Mouse (Mus musculus): Measurements from ENCODE around the gene Sf3a2. TPM values are rescaled to one million over a fixed set of nuclear protein-coding genes. Genes with fewer than 3 reads are reported as not detected.

The Sf3a2 gene
- polyA plus RNA-seq, 1 experiment from 2014 or later = 77.1 TPM

GRCm38 (mm10) chr10:80779565-80779964, 18.4 kb upstream of the Sf3a2 start:
- Histone ChIP-seq H3K36me3 (replicated peaks) (peaks cover 99% of the 10 kb centered on the region), H3K9ac (no peak overlapping the region), H3K4me1 (no peaks in the 10 kb centered on the region), H3K4me2 (no peak overlapping the region), H3K27ac (no peak overlapping the region), H3K4me3 (replicated peaks) (no peak overlapping the region), H3K27me3 (no peaks in the 10 kb centered on the region), H3K9me3 (no peaks in the 10 kb centered on the region)
- ATAC-seq (ENCODE audit: low FRiP score) = no peak

GRCm38 (mm10) chr10:80784302-80784701, 13.7 kb upstream of the Sf3a2 start:
- Histone ChIP-seq H3K9me3 (no peaks in the 10 kb centered on the region), H3K36me3 (replicated peaks) (peaks cover 99% of the 10 kb centered on the region), H3K4me1 (no peaks in the 10 kb centered on the region), H3K4me3 (replicated peaks) (no peak overlapping the region), H3K9ac (no peak overlapping the region), H3K27me3 (no peaks in the 10 kb centered on the region), H3K27ac (no peak overlapping the region), H3K4me2 (no peak overlapping the region)
- no peak for ATAC-seq (ENCODE audit: low FRiP score)
- 97% methylated on average over 2 of the region's 2 CpGs for WGBS

DNA sequence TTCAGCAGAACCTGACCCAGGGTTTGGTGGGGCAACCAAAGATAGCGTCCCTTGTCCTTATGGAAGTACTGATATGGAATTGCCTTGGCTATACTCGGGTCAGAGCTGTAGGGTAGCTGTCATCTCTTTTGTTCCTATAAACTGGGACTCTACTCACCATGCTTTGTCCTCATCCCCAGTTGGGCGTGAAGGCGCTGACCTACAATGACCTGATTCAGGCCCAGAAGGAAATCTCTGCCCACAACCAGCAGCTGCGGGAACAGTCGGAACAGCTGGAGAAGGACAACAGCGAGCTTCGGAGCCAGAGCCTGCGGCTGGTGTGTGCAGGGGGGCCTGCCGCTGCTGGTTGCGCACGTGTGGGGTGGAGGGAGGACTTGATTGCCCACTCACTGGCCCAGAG, 13.1 kb upstream of the Sf3a2 start:
- peaks cover 97% of the 10 kb centered on the region for H3K36me3 ChIP-seq (replicated peaks)
- no peaks in the 10 kb centered on the region for H3K27me3 ChIP-seq
- no peaks in the 10 kb centered on the region for H3K9me3 ChIP-seq
- WGBS = 76% methylated on average over 12 of the region's 12 CpGs
- no peak overlapping the region for H3K4me3 ChIP-seq (replicated peaks)
- no peak overlapping the region for H3K9ac ChIP-seq
- no peak overlapping the region for H3K27ac ChIP-seq
- ATAC-seq (ENCODE audit: low FRiP score) = no peak
- H3K4me2 ChIP-seq = no peak overlapping the region
- no peaks in the 10 kb centered on the region for H3K4me1 ChIP-seq

DNA sequence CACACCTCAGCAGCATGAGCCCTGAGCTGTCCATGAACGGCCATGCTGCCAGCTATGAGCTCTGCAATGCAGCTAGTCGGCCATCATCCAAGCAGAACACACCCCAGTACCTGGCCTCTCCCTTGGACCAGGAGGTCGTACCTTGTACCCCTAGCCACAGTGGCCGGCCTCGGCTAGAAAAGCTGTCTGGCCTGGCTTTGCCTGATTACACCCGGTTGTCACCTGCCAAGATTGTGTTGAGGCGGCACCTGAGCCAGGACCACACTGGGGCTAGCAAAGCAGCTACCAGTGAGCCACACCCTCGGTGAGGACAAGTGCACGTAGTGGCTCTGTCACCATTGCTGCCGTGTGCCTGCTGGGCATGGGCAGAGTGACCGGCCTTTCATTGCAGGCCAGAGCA, 12.0 kb upstream of the Sf3a2 start:
- Histone ChIP-seq H3K9me3 (no peaks in the 10 kb centered on the region), H3K27me3 (no peaks in the 10 kb centered on the region), H3K27ac (no peak overlapping the region), H3K36me3 (replicated peaks) (peaks cover 98% of the 10 kb centered on the region), H3K4me1 (no peaks in the 10 kb centered on the region), H3K4me2 (no peak overlapping the region), H3K4me3 (replicated peaks) (no peak overlapping the region), H3K9ac (no peak overlapping the region)
- no peak for ATAC-seq (ENCODE audit: low FRiP score)
- WGBS = 96% methylated on average over 11 of the region's 11 CpGs

DNA sequence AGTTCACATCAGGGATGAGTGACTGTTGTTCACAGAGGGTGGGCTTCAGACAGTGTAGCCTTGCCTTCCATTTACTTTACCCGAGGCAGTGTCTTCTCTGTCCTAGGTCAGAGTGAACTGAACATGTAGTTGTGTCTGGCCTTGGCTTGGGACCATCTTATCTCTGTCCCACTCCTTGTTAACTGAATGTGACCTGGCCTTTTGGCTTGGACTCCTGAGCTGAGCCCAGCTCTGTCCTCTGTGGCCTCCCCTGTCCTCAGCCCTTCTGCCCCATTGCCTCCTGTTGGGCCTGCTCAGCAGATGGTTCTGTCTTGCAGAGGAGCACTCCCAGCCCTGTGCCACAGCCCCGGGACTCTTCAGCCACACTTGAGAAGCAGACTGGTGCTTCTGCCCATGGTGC, 10.5 kb upstream of the Sf3a2 start:
- Histone ChIP-seq H3K9ac (no peak overlapping the region), H3K4me1 (no peaks in the 10 kb centered on the region), H3K9me3 (no peaks in the 10 kb centered on the region), H3K36me3 (replicated peaks) (peaks cover 98% of the 10 kb centered on the region), H3K4me3 (replicated peaks) (no peak overlapping the region), H3K27me3 (no peaks in the 10 kb centered on the region), H3K4me2 (no peak overlapping the region), H3K27ac (no peak overlapping the region)
- ATAC-seq (ENCODE audit: low FRiP score) = no peak
- 87% methylated on average over 2 of the region's 2 CpGs for WGBS

- no peaks in the 10 kb centered on the region for H3K27me3 ChIP-seq
- H3K36me3 ChIP-seq (replicated peaks) = peaks cover 97% of the 10 kb centered on the region
- WGBS = 91% methylated on average over 19 of the region's 19 CpGs
- no peak for ATAC-seq (ENCODE audit: low FRiP score)
- H3K4me3 ChIP-seq (replicated peaks) = no peak overlapping the region
- H3K4me2 ChIP-seq = no peak overlapping the region
- no peak overlapping the region for H3K27ac ChIP-seq
- H3K9me3 ChIP-seq = no peaks in the 10 kb centered on the region
- no peak overlapping the region for H3K9ac ChIP-seq
- H3K4me1 ChIP-seq = 0 out of 2 replicates have a peak, but pooled peaks cover 2% of the 10 kb centered on the region
Measured at GRCm38 (mm10) chr10:80790761-80791404, 7.1 kb upstream of the Sf3a2 start.

DNA sequence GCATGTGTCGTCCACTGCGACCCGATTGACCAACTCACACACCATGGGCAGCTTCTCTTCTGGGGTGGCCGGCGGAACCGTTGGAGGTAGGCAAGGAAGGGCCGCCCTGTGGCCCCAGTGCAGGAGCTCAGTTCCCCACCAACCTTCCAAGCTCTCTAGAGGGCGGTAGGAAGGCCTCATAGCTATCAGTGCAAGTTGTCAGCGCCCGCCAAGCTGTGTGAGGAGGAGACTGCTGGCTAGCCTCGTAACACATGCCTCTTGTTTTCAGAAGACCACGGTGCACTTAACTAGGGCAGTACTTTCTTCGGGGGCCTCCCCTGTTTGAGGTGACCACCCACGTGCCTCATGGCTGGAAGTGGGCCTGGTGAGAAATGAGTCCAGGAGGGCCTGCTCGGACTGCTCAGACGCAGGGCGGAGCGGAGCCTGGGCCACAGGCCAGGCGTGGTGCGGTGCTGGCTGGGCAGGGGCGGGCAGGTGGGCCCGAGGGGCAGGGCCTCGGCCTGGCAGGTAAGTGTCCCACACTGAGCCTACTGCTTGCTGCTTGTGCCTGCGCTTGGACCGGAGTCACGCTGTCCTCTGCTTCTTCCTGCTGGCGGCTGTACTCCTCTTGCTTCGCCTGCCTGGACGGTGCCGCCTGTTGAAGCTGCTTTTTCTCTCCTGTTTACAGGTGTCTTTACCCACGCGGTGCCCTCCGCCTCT, 6.4 kb upstream of the Sf3a2 start:
- H3K4me3 ChIP-seq (replicated peaks) = peak overlapping the region; percentile 4; the same call in 1 of the 2 replicates
- no peak overlapping the region for H3K27ac ChIP-seq
- no peaks in the 10 kb centered on the region for H3K9me3 ChIP-seq
- peaks cover 97% of the 10 kb centered on the region for H3K36me3 ChIP-seq (replicated peaks)
- WGBS = 83% methylated on average over 33 of the region's 33 CpGs
- H3K4me2 ChIP-seq = no peak overlapping the region
- H3K9ac ChIP-seq = no peak overlapping the region
- no peak for ATAC-seq (ENCODE audit: low FRiP score)
- peaks cover 8% of the 10 kb centered on the region for H3K4me1 ChIP-seq
- no peaks in the 10 kb centered on the region for H3K27me3 ChIP-seq

GRCm38 (mm10) chr10:80792175-80793032, 5.6 kb upstream of the Sf3a2 start:
- Histone ChIP-seq H3K27me3 (no peaks in the 10 kb centered on the region), H3K4me3 (replicated peaks) (no peak overlapping the region), H3K9ac (no peak overlapping the region), H3K9me3 (no peaks in the 10 kb centered on the region), H3K4me2 (no peak overlapping the region), H3K36me3 (replicated peaks) (peaks cover 89% of the 10 kb centered on the region), H3K27ac (0 out of 2 replicates have a peak overlapping the region, but pooled peaks have one; percentile 13), H3K4me1 (peaks cover 16% of the 10 kb centered on the region)
- 78% methylated on average over 41 of the region's 41 CpGs for WGBS
- no peak for ATAC-seq (ENCODE audit: low FRiP score)

GRCm38 (mm10) chr10:80793033-80793784, 4.8 kb upstream of the Sf3a2 start:
- H3K27ac ChIP-seq = no peak overlapping the region; the same call in 1 of the 2 replicates
- H3K36me3 ChIP-seq (replicated peaks) = peaks cover 81% of the 10 kb centered on the region
- no peak overlapping the region for H3K4me2 ChIP-seq
- WGBS = 92% methylated on average over 13 of the region's 13 CpGs
- no peak overlapping the region for H3K4me3 ChIP-seq (replicated peaks)
- H3K9me3 ChIP-seq = no peaks in the 10 kb centered on the region
- ATAC-seq (ENCODE audit: low FRiP score) = no peak
- H3K4me1 ChIP-seq = peaks cover 16% of the 10 kb centered on the region
- no peak overlapping the region for H3K9ac ChIP-seq
- H3K27me3 ChIP-seq = no peaks in the 10 kb centered on the region

- ATAC-seq (ENCODE audit: low FRiP score) = no peak
- Histone ChIP-seq H3K4me2 (no peak overlapping the region), H3K4me3 (replicated peaks) (no peak overlapping the region), H3K27ac (no peak overlapping the region), H3K27me3 (no peaks in the 10 kb centered on the region), H3K36me3 (replicated peaks) (peaks cover 75% of the 10 kb centered on the region), H3K4me1 (peaks cover 16% of the 10 kb centered on the region), H3K9ac (no peak overlapping the region), H3K9me3 (no peaks in the 10 kb centered on the region)
- 94% methylated on average over 4 of the region's 4 CpGs for WGBS
Measured at GRCm38 (mm10) chr10:80793803-80794202, 4.2 kb upstream of the Sf3a2 start.

DNA sequence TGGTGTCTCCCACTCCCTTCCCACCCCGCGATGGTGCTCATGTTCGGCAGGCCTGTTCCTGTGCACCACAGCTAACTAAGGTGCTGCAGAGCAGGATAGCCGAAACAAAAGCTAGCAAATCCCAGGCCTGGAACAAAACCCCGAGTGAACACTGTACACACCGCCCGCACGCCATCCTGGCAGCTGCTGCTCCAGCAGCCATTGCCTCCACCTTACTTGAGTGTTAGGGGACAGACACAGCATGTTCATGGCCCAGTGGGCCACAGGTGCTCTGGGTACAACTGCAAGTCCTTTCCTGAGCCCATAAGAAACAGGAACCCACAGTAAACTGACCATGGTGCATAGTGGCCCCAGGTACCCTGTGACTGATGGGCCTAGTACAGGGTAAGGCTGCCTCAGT, 3.2 kb upstream of the Sf3a2 start:
- Histone ChIP-seq H3K4me3 (replicated peaks) (no peak overlapping the region), H3K36me3 (replicated peaks) (peaks cover 66% of the 10 kb centered on the region)

More for the DNA sequence above, 3.2 kb upstream of the Sf3a2 start:
- H3K9ac ChIP-seq = peak overlapping the region; percentile 22; the same call in 1 of the 2 replicates
- no peaks in the 10 kb centered on the region for H3K27me3 ChIP-seq
- H3K4me2 ChIP-seq = no peak overlapping the region
- H3K9me3 ChIP-seq = no peaks in the 10 kb centered on the region
- 85% methylated on average over 8 of the region's 8 CpGs for WGBS
- peaks cover 23% of the 10 kb centered on the region for H3K4me1 ChIP-seq
- no peak for ATAC-seq (ENCODE audit: low FRiP score)
- H3K27ac ChIP-seq = no peak overlapping the region
